Mouse (Mus musculus): Measurements from ENCODE around the gene Gm36210. TPM values are rescaled to one million over a fixed set of nuclear protein-coding genes. Genes with fewer than 3 reads are reported as not detected.

Gm36210 gene
- total and polyA plus RNA-seq, 2 experiments from 2014 or later: 0.30 to 0.31 TPM

DNA sequence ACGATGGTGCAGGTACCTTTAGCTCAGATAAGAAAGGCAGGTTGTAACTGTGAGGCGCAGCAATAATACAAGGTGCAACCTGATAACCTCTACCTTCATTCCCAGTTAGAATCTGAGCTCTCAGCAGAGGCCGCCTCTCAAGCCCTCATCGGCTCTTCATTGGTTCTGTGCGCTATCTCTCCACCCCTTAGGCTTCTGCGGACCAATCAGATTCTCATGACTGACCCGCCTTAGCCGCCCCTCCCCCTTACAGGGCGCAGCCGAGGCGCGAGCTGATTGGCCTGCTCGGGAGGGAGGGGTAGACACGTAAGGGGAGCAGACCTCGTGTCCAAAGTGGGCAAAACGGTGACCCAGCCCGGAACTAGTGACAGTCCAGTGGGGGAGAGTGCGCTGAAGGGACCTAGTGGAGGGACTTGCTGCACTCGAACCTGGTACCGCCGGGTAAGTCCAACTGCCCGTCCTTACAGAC lies 29.5 kb downstream of the Gm36210 start, which contains the start of gene Isoc2a:
Isoc2a (plus strand) TSS at position 401 of the 469 bp plus-strand sequence.
- no peak for TF ChIP-seq CTCF (IDR thresholded peaks at IDR 0.05; ENCODE audit: low read depth)
- H3K27me3 ChIP-seq (ENCODE audit: insufficient read depth, low read length): no peaks in the 10 kb centered on the region
- H3K4me3 ChIP-seq (ENCODE audit: low read length): peak within 1 kb of the TSS; percentile 45
- no peaks in the 10 kb centered on the region for H3K9me3 ChIP-seq (ENCODE audit: low read length)
- WGBS: 0% methylated on average over 22 of the region's 22 CpGs
- ATAC-seq (peak; percentile 100), DNase-seq (ENCODE audit: low spot score) (peak; percentile 96)
- H3K4me1 ChIP-seq (ENCODE audit: insufficient read depth, low read length): peaks cover 7% of the 10 kb centered on the region; the same call in 1 of the 2 replicates
- H3K27ac ChIP-seq: peak within 1 kb of the TSS; percentile 60; the same call in 1 of the 2 replicates
- H3K36me3 ChIP-seq (ENCODE audit: insufficient read depth, low read length): no peaks in the 10 kb centered on the region
- H3K4me2 ChIP-seq (ENCODE audit: low read depth, low read length): peak within 1 kb of the TSS; percentile 82
- peak within 1 kb of the TSS; percentile 49; the same call in 1 of the 2 replicates for H3K9ac ChIP-seq (replicated peaks; ENCODE audit: low read length)

DNA sequence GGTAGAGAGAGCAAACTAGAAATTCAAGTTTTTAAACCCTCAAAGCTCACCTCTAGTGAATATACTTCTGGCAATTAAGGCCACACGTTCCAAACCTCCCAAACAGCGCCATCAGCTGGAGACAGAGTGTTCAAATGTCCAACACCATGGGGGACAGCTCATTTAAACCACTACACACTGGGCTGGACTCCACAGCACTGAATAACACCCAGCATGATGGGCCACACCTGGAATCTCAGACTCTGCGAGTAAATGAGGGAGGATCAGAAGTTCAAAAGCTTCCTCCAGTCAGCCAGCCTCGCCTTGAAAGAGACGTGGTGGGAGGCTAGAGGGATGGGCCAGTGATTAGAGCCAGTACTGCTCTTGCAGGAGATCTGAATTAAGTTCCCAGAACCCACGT lies 36.2 kb downstream of the Gm36210 start, which contains the start of gene Isoc2b:
Isoc2b (minus strand) TSS at position 126 of the 400 bp plus-strand sequence.
- no peak for TF ChIP-seq CTCF (IDR thresholded peaks at IDR 0.05; ENCODE audit: low read depth)
- Histone ChIP-seq H3K4me3 (ENCODE audit: low read length) (no peak within 1 kb of the TSS), H3K36me3 (ENCODE audit: insufficient read depth, low read length) (no peaks in the 10 kb centered on the region), H3K4me2 (ENCODE audit: low read depth, low read length) (no peak within 1 kb of the TSS), H3K27ac (no peak within 1 kb of the TSS), H3K4me1 (ENCODE audit: insufficient read depth, low read length) (no peaks in the 10 kb centered on the region), H3K9me3 (ENCODE audit: low read length) (no peaks in the 10 kb centered on the region), H3K27me3 (ENCODE audit: insufficient read depth, low read length) (no peaks in the 10 kb centered on the region), H3K9ac (replicated peaks; ENCODE audit: low read length) (no peak within 1 kb of the TSS)
- DNase-seq (ENCODE audit: low spot score) (no peak), ATAC-seq (no peak)
- 55% methylated on average over 6 of the region's 6 CpGs for WGBS

DNA sequence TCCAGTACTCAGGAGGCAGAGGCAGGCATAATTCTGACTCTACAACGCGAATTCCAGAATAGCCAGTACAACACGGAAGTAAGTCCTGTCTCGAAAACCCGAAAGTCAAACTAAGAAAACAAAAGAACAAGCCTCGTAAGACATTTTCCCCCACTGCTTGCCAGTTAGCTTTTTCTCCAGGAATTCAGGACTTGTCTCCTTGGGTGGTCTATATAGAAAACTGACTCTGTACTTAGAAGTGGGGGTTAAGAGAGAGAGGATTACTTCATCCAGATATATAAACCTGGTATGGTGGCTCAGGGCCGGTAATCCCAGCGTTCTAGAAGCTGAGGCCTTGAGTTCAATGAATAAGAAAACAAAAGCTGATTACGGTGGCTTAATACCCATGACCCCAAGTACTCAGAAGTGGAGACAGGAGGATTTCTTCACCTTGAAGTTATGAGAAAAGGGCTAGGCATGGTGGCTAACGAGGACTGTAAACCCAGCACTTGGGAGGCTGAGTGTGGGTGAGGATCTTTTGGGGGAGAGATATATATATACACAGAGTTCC lies 39.6 kb downstream of the Gm36210 start:
- no peak for TF ChIP-seq CTCF (IDR thresholded peaks at IDR 0.05; ENCODE audit: low read depth)
- WGBS: 33% methylated on average over 10 of the region's 10 CpGs
- Histone ChIP-seq H3K9me3 (ENCODE audit: low read length) (no peaks in the 10 kb centered on the region), H3K9ac (replicated peaks; ENCODE audit: low read length) (peak overlapping the region; percentile 56; the same call in 1 of the 2 replicates), H3K4me2 (ENCODE audit: low read depth, low read length) (peak overlapping the region; percentile 60), H3K4me3 (ENCODE audit: low read length) (peak overlapping the region; percentile 48), H3K36me3 (ENCODE audit: insufficient read depth, low read length) (no peaks in the 10 kb centered on the region), H3K27me3 (ENCODE audit: insufficient read depth, low read length) (no peaks in the 10 kb centered on the region), H3K27ac (peak overlapping the region; percentile 78), H3K4me1 (ENCODE audit: insufficient read depth, low read length) (no peaks in the 10 kb centered on the region)
- ATAC-seq (no peak), DNase-seq (ENCODE audit: low spot score) (no peak)

DNA sequence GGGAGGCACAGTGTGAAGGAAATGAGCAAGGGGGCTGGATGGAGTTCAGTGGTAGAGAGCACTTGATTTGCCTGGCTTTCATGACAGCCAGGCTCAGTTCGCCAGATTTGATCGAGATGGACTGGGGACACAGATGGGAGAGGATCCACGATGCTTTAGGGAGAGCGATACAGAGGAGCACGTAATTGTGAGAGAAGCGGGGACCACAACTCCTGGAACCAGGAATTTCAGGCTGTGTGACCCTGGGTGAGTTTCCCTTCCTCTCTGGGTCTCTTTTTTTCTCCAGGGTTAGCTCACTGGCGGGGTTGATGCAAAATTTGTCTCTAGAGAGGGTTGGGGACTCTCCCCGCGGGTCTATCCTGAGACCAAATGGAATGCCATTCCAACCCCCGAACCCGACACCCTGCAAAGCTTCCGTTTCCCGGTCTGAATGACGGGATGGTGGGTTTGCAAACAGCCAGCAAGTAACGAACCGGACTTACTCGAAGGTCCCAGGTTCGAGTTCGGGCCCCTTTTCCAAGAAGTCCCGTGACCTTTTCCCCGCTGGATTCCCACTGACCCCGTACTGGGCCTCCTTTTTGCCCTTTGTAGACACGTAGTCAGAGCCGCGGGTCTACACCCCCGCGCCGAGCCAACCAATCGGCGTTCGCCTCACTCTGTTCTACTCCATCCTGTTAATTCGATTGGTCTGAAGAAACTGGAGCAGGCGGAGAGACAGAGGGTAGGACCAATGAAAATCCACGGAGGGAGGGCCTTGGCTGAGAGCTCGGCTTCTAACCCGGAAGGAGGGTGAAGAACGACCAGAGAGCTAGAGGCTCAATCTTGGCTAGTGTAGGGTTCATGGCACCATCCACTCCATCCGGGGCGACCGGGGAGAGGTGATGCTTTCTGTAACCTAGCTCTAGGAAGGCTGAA lies 40.5 kb downstream of the Gm36210 start:
- DNase-seq (ENCODE audit: low spot score) (peak; percentile 97), ATAC-seq (peak; percentile 100)
- Histone ChIP-seq H3K4me2 (ENCODE audit: low read depth, low read length) (peak overlapping the region; percentile 60), H3K27ac (peak overlapping the region; percentile 78), H3K9ac (replicated peaks; ENCODE audit: low read length) (peak overlapping the region; percentile 56), H3K4me1 (ENCODE audit: insufficient read depth, low read length) (no peaks in the 10 kb centered on the region), H3K27me3 (ENCODE audit: insufficient read depth, low read length) (no peaks in the 10 kb centered on the region), H3K4me3 (ENCODE audit: low read length) (peak overlapping the region; percentile 48), H3K36me3 (ENCODE audit: insufficient read depth, low read length) (no peaks in the 10 kb centered on the region), H3K9me3 (ENCODE audit: low read length) (no peaks in the 10 kb centered on the region)
- 4% methylated on average over 40 of the region's 40 CpGs for WGBS
- no peak for TF ChIP-seq CTCF (IDR thresholded peaks at IDR 0.05; ENCODE audit: low read depth)

DNA sequence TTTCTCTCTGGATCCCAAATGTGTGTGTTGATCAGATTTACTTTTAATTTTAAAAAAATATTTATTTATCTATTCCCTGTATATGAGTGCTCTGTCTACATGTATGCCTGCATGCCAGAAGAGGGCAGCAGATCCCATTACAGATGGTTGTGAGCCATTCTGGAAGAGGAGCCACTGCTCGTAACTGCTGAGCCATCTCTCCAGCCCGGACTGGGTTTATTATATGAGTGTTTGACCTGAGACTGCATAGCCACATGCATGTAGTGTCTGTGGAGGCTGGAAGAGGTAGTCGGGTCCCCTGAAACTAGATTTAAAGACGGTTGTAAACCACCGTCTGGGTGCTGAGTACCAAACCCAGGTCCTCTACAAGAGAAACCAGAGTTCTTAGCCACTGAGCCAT lies 41.2 kb downstream of the Gm36210 start:
- peak; percentile 58 for DNase-seq (ENCODE audit: low spot score)
- H3K27me3 ChIP-seq (ENCODE audit: insufficient read depth, low read length): no peaks in the 10 kb centered on the region
- no peaks in the 10 kb centered on the region for H3K9me3 ChIP-seq (ENCODE audit: low read length)
- H3K4me1 ChIP-seq (ENCODE audit: insufficient read depth, low read length): no peaks in the 10 kb centered on the region
- peak overlapping the region; percentile 60; the same call in 1 of the 2 replicates for H3K4me2 ChIP-seq (ENCODE audit: low read depth, low read length)
- 51% methylated on average over 5 of the region's 5 CpGs for WGBS
- ATAC-seq: peak; percentile 55
- H3K36me3 ChIP-seq (ENCODE audit: insufficient read depth, low read length): no peaks in the 10 kb centered on the region
- no peak overlapping the region for H3K9ac ChIP-seq (replicated peaks; ENCODE audit: low read length)
- TF ChIP-seq CTCF (IDR thresholded peaks at IDR 0.05; ENCODE audit: low read depth): peak; percentile 62
- H3K27ac ChIP-seq: no peak overlapping the region
- 0 out of 2 replicates have a peak overlapping the region, but pooled peaks have one; percentile 48 for H3K4me3 ChIP-seq (ENCODE audit: low read length)

DNA sequence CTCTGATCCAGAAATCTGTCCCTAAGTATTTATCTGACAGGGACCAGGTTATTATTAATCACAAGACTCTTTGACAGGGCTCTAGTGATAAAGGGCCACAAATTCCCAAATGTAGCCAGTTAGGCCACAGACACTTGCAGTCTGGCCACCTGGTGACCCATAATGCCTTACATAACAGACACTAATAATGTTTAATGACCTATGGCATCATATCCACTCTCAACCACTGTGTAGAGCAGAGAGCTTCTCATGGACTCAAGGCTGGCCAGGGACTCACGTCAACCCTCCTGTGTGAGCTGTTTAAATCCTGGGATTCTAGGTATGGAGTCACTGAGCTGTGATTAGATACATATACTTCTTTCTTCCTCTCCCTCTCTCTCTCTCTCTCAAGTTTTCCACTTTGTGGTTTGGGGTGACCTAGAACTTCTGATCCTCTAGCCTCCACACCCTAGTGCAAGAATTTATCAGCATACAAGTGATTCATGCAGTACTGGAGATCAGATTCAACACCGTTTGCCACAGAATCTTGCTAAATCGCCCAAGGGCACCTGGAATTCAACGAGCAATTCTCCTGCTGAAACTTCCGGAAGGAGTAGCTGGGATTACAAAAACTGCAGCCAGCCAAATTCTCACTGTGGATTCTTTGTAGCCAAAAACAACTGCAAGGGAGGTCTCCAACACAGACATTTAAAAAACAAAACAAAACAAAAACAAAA lies 42.0 kb downstream of the Gm36210 start:
- Histone ChIP-seq H3K4me3 (ENCODE audit: low read length) (no peak overlapping the region), H3K9ac (replicated peaks; ENCODE audit: low read length) (no peak overlapping the region), H3K27ac (no peak overlapping the region), H3K36me3 (ENCODE audit: insufficient read depth, low read length) (no peaks in the 10 kb centered on the region), H3K9me3 (ENCODE audit: low read length) (no peaks in the 10 kb centered on the region), H3K27me3 (ENCODE audit: insufficient read depth, low read length) (no peaks in the 10 kb centered on the region), H3K4me2 (ENCODE audit: low read depth, low read length) (no peak overlapping the region), H3K4me1 (ENCODE audit: insufficient read depth, low read length) (no peaks in the 10 kb centered on the region)
- 85% methylated on average over 5 of the region's 5 CpGs for WGBS
- TF ChIP-seq CTCF (IDR thresholded peaks at IDR 0.05; ENCODE audit: low read depth): no peak
- ATAC-seq (no peak), DNase-seq (ENCODE audit: low spot score) (no peak)

Data from hindbrain, postnatal 0 days (tissue).